Mouse (Mus musculus): ENCODE measurements around the gene 1700022I11Rik.
A peak's percentile ranks its signal among the peaks of the same experiment; 100 is the strongest.

Gene 1700022I11Rik

GRCm38 (mm10) chr4:42969304-42969703 lies at the start of gene 1700022I11Rik:
Gene 1700022I11Rik (plus strand): TSS chr4:42969604.
- no peak for DNase-seq (ENCODE audit: low read depth, low spot score)

- DNase-seq (ENCODE audit: low read depth, low spot score), result no peak
These were observed 48.7 kb upstream of the 1700022I11Rik start for GRCm38 (mm10) chr4:42920726-42921125.

DNA sequence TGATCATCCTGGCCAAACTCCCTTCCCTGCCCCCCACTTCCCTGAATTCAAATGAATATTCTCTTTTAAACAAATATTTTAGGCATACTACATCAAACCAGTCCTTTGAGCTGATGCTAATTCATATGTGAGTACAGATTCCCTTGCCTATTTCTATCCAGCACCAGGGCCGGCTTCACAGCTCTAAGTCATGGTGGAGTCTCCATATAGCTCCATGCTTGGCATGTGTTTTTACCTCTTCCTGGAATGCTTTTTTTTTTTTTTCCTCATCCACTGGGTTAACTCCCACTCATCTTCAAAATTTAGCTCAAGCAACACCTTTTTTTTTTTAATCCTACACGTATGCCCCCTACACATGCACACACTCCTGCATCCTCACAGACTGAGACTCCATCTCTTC lies 47.9 kb upstream of the 1700022I11Rik start:
- no peak for DNase-seq (ENCODE audit: low read depth, low spot score)

GRCm38 (mm10) chr4:42922056-42922455 lies 47.3 kb upstream of the 1700022I11Rik start:
- DNase-seq (ENCODE audit: low read depth, low spot score), result no peak

- DNase-seq (ENCODE audit: low read depth, low spot score), result no peak
These were observed 46.9 kb upstream of the 1700022I11Rik start for GRCm38 (mm10) chr4:42922461-42922860.

GRCm38 (mm10) chr4:42924095-42924710 lies 45.2 kb upstream of the 1700022I11Rik start:
- DNase-seq (ENCODE audit: low read depth, low spot score), result no peak

- DNase-seq (ENCODE audit: low read depth, low spot score), result no peak
These were observed 41.2 kb upstream of the 1700022I11Rik start for GRCm38 (mm10) chr4:42928209-42928608.

- no peak for DNase-seq (ENCODE audit: low read depth, low spot score)
These were observed 40.5 kb upstream of the 1700022I11Rik start for GRCm38 (mm10) chr4:42928952-42929351.

DNA sequence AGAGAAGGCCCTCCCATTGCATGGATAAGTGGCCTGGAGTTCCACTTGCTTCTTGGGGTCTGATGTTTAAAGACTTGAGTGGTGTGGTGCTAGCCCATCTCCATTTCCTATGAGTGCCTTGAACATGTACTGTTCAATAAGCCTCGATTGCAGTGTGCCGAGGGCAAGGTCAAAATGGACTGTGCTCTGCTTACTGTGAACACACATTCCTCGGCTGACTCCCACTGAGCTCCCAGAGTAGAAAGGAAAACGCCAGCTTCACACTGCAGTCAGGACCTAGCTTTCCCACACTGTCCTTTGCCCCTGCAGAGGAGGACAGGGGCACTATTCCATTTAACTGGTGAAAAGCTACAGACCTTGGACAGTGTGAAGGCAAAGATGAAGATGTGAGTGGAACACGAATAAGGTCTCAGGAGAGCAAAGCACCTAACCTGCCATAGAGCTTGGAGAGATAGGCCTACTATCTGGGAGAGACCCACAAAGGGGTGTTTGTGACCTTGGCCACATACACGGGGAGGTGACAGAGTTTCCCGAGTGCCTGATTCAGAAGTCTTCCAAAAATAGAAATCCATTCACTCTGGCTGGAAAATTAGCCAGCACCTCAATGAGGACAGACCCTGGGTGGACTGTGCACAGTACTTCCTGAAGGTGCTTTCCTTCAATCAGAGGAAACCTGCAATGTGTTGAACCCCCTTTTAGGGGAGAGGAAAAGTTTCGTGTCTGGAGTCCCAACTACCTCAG lies 37.0 kb upstream of the 1700022I11Rik start:
- no peak for DNase-seq (ENCODE audit: low read depth, low spot score)

DNA sequence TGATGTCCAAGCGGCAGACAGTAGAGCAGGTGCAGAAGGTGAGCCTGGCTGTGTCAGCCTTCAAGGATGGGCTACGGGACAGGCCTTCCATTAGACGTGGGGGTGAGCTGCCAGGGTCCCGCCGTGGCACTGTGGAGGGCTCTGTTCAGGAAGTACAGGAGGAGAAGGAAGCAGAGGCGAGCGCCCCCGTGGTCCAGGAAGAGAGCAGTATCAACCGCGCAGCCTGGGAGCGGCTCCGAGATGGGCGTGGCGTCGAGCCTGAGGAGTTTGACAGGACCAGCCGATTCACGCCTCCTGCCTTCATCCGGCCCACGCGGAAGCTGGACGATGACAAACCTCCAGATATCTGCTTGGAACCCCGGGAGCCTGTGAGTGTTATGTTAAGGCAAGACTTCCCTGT lies 35.8 kb upstream of the 1700022I11Rik start:
- DNase-seq (ENCODE audit: low read depth, low spot score), result peak; percentile 18

DNA sequence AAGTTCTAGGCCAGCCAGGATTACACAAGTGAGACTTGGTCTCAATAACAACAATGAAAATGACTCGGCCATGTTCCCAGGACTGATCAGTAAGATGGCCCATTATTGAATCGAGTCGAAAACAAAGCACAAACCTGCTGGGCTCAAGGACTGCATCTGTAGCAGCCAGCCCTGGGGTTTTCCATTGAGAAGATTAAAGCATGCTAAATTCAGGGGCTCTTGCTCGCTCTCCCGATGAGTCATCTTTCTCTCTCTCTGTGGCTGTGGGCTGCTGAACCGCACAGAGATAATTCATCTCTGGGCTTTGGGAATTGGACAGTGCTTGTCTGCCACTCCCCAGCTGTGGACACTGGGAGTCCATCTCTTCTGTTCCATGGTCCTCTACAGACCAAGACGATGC lies 28.0 kb upstream of the 1700022I11Rik start:
- no peak for DNase-seq (ENCODE audit: low read depth, low spot score)

DNA sequence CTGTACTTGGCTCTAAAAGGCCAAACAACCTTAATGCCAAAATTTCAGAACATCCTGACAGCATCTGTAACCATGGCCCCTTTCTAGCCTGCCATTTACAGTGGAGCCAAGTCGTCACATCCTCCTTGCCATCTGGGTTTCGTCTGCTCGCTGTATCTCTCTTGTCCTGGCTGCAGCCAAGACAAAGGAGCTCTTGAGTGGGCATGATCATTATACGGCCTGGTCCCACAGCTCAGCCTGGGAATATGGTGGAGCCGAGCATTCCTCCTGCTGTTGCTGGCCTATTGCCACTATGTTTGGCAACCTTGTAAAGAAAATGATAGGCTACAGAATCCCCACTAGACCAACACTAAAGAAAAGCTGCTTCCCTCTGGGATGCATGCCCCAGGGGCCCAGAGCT lies 26.1 kb upstream of the 1700022I11Rik start:
- DNase-seq (ENCODE audit: low read depth, low spot score), result no peak

DNA sequence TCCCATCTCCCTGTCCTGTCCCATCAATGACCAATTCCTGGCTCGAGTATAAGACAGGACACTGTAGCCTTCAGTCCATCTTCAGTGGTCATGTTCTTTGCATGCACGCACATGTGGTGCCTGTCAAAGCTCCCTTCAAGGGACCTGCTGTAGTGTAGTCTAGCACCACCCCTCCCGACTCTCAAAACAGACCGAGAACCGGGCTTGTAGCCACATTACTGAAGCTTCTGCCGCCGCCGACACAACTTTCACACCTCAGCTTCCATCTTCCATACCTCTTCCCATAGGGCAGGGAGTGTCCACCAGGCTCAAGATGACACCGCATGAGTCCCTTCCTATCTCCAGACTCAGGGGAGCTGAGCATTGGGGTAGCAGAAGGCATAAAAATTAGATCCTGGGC lies 25.2 kb upstream of the 1700022I11Rik start:
- no peak for DNase-seq (ENCODE audit: low read depth, low spot score)

DNA sequence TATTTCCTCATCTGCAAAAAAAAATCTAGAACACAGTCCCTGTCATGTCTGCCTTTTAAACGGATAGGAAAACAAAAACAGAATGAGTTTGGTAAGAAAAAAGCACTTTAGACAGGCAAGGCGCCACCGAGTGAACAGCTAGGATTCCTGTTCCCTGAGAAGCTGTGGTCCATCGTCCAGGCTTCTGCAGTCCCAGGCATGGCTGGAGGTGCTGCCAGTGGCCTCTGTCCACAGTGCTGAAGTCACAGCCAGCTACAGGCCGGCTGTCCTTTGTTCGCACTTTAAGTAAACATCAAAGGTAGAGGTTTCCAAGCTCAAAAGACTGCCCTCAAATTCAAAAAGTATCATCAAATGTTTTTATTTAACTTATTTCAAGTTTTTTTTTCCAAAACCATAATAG lies 24.4 kb upstream of the 1700022I11Rik start:
- peak; percentile 46 for DNase-seq (ENCODE audit: low read depth, low spot score)

GRCm38 (mm10) chr4:42945445-42945844 lies 24.0 kb upstream of the 1700022I11Rik start:
- no peak for DNase-seq (ENCODE audit: low read depth, low spot score)

GRCm38 (mm10) chr4:42945952-42946351 lies 23.5 kb upstream of the 1700022I11Rik start:
- peak; percentile 54 for DNase-seq (ENCODE audit: low read depth, low spot score)

DNA sequence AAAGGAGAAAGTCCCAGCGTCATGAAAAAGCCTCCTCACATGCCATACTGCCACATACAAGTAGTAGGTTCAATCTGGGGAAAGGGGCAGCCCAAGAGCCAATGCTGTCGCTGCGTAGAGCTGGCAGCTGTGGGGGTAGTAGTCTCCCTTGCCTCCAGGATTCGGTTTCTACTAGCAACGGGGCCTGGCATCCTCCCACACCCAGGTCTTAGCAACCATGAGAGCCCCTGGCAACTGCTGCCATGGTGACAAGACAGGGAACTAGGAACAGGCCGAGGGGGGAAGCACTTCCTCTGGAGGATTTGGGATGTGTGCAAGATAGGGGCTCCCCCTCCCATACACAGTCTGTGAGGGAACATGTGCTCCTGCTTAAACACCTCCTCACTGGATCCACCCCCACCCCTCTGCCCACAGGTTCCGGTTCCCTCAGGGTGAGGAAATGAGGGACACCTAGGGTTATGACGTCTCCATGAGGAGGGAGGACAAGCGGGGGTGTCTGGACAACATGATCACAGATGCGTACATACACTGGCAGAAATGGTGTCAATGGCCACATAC lies 22.6 kb upstream of the 1700022I11Rik start:
- DNase-seq (ENCODE audit: low read depth, low spot score), result peak; percentile 50

GRCm38 (mm10) chr4:42948527-42948926 lies 20.9 kb upstream of the 1700022I11Rik start:
- no peak for DNase-seq (ENCODE audit: low read depth, low spot score)

DNA sequence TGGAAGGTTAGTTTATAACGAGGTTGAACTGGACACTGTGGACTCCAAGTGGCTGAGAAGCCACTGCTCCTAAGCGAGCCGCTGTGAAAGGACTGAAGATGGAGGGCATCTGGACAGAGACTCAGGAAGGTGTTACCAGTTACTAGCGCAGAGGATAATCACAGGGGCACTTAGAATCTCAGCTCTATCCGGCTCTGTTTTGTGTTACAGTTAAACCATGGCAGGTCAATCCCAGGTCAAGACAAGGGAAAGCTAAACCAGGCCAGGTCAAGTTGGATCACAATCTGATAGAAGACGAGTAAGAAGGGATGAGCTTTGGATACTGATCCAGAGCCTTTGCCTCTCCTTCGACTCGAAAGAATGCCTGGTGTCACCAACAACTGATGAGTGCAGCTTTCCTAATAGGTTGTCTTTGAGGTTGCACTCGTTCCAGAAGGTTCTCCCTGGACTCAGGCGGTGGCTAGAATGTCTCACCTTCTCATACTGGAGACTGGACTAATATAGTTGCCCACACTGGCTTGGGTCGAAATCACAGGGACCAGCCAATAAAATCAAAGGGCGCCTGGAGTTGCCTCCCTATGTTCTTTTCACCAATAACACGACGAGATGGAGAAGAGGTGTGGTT lies 20.2 kb upstream of the 1700022I11Rik start:
- no peak for DNase-seq (ENCODE audit: low read depth, low spot score)

DNA sequence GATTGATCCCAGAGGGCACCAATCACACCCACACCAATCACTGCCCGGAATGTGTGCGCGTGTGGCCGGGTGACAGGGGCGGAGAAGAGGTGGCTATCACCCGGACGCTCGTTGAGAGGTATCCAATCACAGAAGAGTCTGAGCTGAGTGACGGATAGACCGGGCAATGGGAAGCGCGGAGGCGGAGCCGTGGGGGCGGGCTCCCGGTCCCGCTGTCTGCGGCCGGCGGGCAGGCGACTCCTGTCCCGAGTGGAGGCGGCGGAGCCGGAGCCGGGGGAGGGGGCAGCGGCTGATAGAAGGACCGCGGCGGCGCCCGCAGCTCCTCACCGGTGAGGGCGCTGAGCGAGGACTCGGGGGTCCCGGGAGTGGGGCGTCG lies 19.7 kb upstream of the 1700022I11Rik start, which contains the start of gene Dnajb5:
Gene Dnajb5 (plus strand): TSS at position 139 of the 376 bp plus-strand sequence.
- peak; percentile 96 for DNase-seq (ENCODE audit: low read depth, low spot score)

DNA sequence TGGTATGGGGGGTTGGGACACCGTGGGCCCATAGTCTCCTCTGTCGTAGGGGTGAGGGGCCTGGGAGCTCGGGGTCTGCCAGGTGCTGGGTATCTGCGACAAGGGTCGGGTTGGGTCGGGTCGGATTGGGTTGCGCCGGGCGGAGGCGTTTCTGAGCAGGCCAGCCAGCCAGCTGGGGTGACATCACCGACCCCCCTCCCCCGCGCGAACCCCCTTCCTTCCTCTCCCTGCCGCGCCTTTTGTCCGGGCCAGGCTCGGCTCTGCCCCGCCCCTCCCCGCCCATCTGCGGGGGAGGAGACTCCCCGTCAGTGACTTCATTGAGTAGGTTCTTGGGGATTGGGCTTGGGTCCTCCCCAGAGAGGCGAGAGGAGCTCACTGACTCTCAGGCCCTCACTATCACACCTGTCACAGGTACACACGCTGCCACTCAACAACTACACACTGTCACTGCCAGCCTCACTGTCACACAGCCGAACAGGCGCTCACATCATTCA lies 19.3 kb upstream of the 1700022I11Rik start:
- DNase-seq (ENCODE audit: low read depth, low spot score), result peak; percentile 96
